Mouse (Mus musculus) granulocyte monocyte progenitor cell, adult 5-6 weeks (primary cell): Measurements from ENCODE around the gene Skint1. TPM values are rescaled to one million over a fixed set of nuclear protein-coding genes. Genes with fewer than 3 reads are reported as not detected.
"Not testable (repeated sequence)": the region's sequence is repeated elsewhere in the genome, so short reads cannot be mapped to it uniquely, and the experiment has no call there.

Experiments used
- ATAC-seq: replicated peaks from 2 replicates; pipeline ENCODE4 v1.8.0; 2016; ENCODE audit warnings: mild to moderate bottlenecking, moderate TSS enrichment, inconsistent platforms; ENCODE audit not compliant: poor library complexity, severe bottlenecking
- total RNA-seq, 2 experiments: library from RNA; stranded (forward) in 1 of 2; stranded (reverse) in 1 of 2; fragments of 200-712, 200-1000 nt in 1 of 2; fragments of >200 nt in 1 of 2; fragmentation: Nextera tagmentation in 1 of 2; gene quantifications; 2 replicates each; pipeline ENCODE4 v1.2.3; 2014 to 2017

Gene Skint1
- total RNA-seq (2014; fragmentation: Nextera tagmentation) (not detected in 2 replicates), total RNA-seq (2017) (not detected in 2 replicates)

DNA sequence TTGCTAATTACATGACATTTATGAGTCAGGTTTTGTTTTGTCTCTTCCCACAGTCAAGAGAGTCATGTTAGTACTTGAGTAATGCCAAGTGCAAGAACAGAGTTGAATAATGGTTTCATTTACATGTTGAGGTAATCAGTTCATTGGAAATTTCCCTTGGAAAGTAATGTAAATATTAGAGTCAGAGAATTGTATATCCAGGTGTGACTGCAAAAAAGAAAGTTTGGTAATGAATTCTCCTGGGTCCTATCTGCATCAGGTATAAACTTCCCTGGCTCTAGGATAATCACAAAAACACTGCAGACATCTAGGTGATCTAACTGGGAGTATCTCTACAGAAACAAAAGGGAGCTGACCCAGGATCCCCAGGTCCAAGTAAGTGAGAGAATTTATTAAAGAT lies at the start of gene Skint1:
TSS of gene Skint1 (plus strand) at position 301 of the 400 bp plus-strand sequence.
- ATAC-seq = no peak

GRCm38 (mm10) chr4:111961309-111961708 lies 44.8 kb upstream of the Skint1 start:
- peak; percentile 42; the same call in 1 of the 2 replicates for ATAC-seq

DNA sequence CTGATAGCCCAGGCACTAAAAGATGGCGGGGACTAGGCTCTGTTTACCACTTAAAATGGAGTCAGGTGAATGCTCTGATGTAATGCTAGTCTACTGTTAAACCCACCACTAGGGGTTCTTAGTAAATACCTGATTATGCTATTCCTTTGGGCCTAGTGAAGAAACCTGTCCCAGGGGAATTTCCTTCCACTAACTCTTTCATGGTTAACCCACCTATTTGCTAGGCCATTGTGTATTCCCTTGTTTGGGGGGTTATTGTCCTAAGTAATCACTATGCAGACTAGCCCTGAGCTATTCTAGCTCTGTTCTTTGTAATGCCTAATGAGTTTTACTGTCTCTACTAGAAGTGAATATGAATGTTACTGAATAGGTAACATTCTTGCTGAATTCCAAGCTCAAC lies 42.8 kb upstream of the Skint1 start:
- ATAC-seq = not testable (repeated sequence)

GRCm38 (mm10) chr4:111963669-111964068 lies 42.4 kb upstream of the Skint1 start:
- ATAC-seq = no peak

GRCm38 (mm10) chr4:111972623-111973022 lies 33.4 kb upstream of the Skint1 start, which contains the start of gene Skint7:
Skint7 (plus strand) TSS chr4:111972923.
- ATAC-seq = no peak

GRCm38 (mm10) chr4:112071716-112072115 lies 65.6 kb downstream of the Skint1 start, which contains the start of gene Skint4:
Skint4 (plus strand) TSS chr4:112072016.
- ATAC-seq = no peak

Other genes with a start within 250 kb of the Skint1 start
- gene Slc5a9, start 103.4 kb upstream of the Skint1 start, total RNA-seq (2014; fragmentation: Nextera tagmentation) = not detected in 2 replicates
- gene Slc5a9, start 103.4 kb upstream of the Skint1 start, total RNA-seq (2017) = not detected in 2 replicates
- not detected in 2 replicates for gene Skint8, start 86.9 kb upstream of the Skint1 start, total RNA-seq (2014; fragmentation: Nextera tagmentation)
- not detected in 2 replicates for gene Skint8, start 86.9 kb upstream of the Skint1 start, total RNA-seq (2017)
- not detected in 2 replicates for gene Skint7, start 33.3 kb upstream of the Skint1 start, total RNA-seq (2014; fragmentation: Nextera tagmentation)
- gene Skint7, start 33.3 kb upstream of the Skint1 start, total RNA-seq (2017) = not detected in 2 replicates
- gene Skint4, start 65.7 kb downstream of the Skint1 start, total RNA-seq (2014; fragmentation: Nextera tagmentation) = not detected in 2 replicates
- not detected in 2 replicates for gene Skint4, start 65.7 kb downstream of the Skint1 start, total RNA-seq (2017)
- gene Skint3, start 226.0 kb downstream of the Skint1 start, total RNA-seq (2014; fragmentation: Nextera tagmentation) = not detected in 2 replicates
- not detected in 2 replicates for gene Skint3, start 226.0 kb downstream of the Skint1 start, total RNA-seq (2017)